Mouse (Mus musculus): ENCODE measurements around the gene Hap1.
A peak's percentile ranks its signal among the peaks of the same experiment; 100 is the strongest.
"Not testable (repeated sequence)": the region's sequence is repeated elsewhere in the genome, so short reads cannot be mapped to it uniquely, and the experiment has no call there.

Gene Hap1

DNA sequence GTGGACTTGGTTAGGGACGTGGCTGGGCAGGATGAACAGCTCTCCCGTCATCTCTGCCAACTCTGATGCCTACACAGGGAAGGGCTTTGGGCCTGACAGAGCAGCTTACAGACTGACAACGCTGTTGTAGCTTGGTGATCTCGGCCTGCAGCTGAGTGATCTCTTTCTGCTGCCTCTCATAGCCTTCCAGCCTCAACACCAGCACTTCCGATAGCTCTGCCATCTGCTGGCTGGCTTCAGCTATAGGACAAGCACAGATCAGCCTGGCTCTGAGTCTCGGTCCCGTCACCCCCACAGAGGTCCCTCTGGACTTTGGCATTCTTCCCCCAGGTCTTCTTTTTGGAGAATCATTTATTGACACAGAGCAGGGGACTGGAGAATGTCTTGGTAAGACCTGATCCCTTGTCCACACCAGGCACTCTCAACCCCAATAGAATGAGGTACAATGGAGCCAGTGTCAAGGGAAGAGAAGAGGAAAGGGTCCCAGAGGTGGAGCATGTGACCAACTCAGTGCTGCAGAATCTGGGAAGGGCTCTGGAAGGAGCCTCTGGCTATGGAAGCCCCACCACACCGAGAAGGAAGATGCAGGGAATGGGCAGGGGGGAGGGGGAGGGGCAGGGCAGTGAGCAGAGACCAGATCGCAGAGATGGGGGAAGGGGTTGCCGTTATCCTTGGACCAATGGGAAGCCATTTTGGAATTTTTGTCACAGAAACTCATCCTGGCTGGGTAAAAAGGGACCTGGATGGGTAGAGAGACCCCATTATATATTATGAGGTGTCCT is 3.7 kb downstream of the Hap1 start:
- DNase-seq, result peak; percentile 63

DNA sequence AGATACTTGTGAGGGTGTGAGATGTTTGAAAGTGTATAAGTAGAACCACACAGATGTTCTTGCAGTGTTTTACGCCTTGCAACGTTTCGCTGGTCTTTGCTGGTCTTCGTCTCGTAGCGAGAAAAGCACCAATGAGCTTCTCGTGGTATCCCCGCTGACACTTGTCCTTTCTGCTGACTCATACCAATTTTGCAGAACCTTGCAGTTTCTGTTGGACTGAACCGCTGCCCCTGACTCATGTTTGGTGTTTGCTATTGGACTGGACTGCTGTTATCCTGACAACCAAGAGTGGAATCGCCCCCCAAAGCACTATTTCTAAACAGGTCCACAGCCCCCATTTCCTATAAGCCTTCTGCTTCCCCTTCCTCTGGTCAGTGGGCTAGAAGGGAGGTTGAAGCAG is 11.7 kb downstream of the Hap1 start:
- no peak for DNase-seq

DNA sequence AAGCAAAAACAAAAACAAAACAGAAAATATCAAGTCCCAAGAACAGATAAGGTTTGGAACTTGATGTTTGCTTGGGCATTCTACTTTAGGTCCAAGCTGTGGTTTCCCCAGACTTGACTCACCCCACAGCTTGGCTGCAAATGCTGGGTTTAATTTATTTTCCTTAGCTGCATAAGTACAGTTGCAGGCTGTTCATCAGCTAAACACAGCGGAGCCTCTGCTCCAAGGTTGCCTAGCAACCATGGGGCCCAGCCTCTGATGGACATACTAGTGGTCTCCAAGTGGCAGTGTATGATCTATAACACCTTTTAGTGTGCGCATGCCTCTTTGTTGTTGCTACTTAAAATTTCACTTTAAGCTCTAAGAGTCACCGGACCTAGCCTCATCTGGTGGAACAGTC is 20.2 kb downstream of the Hap1 start:
- no peak for DNase-seq

DNA sequence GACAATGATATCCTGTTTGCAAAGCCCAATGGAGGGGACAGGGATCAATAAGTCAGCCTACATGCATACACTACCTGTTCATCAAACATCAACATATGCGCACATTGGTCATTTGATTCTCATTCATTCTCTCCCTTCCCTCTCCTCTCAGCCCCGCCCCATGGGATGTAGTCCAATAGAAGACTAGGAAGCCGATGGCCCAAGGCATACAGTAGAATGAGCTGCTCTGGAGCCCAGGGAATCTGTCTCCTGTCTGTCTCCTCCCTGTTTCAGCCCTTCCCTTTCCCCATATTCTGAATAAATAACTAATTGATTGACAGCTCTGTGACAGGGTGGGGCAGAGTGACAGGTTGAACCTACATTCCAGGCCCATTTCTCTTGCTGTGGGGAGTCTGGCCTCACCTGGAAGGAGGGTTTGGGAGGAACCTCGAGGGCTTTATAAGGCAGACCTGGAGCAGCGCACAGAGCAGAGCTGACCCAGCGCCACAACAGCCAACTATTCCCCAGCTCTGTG is 21.9 kb downstream of the Hap1 start, which contains the start of gene Gast:
TSS of gene Gast (plus strand) at position 464 of the 514 bp plus-strand sequence.
- DNase-seq, result no peak

DNA sequence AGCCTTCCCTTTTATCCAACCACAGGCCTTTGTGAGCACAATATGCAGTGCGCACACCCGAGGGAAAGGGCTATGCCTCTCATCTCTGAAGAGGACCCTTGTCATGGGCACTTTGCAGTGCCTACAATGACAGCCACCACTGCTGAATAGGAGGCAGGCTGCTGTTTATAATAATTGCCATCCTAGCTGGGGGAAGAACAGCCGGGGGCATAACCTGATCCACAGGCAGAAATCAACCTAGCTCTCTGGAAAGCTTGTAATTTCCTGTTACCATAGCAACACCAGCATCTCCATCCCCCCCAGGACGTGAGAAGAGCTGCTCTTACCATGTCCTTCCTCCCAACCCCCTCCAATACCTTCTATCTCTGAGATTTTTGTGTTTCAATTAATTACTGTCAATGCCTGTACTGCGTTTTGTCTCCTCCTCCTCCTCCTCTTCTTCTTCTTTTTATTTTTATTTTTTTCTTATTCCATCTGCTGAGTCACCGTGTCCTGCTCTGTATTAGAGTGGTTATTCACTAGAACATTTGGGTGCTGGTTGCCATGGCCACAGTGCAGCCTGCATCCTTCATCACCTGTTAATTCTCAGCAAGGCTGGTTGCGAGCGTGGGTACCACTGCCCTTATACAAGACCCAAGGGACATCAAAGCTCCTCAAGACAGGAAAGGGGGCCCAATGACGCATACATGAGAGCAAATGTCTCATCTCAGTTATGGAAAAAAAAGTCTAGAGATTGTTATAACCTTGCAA is 23.0 kb downstream of the Hap1 start:
- no peak for DNase-seq

DNA sequence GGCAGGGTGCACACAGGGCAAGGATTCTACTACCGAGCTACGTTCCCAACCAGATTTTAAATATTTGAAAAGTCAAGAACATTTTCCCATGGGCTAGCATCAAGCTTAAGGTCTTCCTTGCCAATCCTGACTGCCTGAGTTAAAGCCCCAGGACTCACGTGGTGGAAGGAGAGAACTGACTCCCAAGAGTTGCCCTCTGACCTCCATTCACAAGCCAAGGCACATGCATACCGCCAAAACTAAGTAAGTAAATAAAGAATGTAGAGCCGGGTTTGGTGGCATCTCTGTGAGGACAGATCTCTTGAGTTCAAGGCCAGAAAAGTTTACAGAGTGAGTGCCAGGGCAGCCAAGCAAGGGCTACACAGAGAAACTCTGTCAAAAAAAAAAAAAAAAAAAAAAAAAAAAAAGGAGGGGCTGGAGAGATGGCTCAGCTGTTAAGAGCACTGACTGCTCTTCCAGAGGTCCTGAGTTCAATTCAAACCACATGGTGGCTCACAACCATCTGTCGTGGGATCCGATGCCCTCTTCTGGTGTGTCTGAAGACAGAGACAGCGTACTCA is 25.0 kb downstream of the Hap1 start:
- DNase-seq, result not testable (repeated sequence)

DNA sequence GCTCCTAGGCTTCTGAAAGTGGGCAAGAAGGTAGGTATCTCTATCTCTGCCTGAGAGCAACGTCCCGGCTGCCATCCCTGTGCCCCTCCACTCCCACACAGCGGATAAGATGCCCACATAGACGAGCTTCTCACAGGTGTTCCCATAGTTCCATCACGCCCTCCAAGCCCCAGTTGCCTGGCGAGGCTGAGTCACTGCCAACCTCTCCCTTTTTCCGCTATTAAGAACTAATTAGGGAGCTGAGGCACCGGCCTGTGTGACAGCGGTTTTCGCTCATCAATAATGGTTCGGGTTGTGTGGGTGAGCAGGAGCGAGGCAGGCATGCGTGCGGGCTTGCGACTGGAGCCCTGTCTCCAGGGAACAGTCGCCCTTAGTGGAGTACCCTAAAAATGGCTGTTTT is 25.7 kb downstream of the Hap1 start:
- no peak for DNase-seq

DNA sequence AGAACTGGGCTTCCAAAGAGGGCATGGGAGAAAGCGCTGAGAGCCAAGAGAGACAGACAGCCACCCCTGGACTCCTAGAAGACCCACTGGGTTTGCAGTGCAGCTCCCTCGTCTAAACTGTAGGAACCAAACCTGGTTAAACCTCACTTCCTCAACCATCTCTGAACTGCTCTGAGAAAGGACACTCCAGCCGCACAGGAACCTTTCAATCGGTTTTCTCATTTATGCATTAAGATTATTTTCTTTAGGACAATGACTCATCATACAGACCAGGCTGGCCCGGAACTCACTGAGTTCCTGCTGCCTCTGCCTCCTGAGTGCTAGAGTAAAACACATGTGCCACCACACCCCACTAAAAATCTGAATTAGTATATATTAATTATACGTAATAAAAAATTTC is 28.2 kb downstream of the Hap1 start:
- no peak for DNase-seq

DNA sequence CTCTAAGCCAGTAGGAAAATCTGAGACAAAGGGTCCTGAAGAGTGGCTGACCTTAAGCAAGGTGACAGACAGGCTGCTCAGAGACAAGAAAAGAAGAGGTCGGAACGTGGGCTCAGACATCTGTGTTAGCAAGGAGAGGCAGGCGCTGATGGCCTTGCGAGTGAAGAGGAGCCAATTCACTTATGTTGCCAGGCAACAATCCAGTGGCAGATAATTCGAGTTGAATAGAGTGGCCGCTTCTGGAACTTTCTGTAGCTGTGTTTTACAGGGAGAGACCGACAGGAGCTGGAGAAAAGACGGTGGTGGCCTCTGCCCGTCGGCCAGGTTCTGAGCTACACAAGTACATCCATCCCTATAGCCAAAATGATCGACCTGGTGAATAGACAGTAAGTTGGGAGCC is 28.6 kb downstream of the Hap1 start:
- DNase-seq, result no peak

DNA sequence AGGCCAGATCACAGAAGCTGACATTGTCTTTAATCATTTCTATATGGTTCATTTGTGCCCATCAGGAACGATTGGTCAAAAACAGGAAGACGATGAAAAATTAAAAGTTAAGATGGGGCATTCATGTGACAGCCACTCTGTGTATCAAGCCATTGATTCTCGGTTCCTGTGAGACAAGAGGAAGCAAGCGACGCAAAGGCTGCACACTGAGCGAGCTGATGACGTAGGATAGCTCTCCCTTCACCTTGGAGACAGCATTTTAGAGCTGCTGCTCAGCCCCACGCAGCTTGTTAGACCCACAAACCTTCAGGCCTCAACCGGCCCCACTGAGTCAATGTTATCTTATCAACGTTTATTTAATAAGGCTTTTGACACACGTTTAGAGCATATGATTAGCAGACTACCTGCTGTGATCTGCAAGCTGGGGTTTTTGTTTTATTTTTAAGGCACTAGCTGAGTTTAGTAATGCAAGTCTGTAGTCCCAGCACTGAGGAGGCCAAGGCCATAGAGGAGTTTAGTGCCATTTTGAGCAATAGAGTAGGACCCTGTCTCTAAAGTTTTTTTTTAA is 30.8 kb downstream of the Hap1 start:
- no peak for DNase-seq

DNA sequence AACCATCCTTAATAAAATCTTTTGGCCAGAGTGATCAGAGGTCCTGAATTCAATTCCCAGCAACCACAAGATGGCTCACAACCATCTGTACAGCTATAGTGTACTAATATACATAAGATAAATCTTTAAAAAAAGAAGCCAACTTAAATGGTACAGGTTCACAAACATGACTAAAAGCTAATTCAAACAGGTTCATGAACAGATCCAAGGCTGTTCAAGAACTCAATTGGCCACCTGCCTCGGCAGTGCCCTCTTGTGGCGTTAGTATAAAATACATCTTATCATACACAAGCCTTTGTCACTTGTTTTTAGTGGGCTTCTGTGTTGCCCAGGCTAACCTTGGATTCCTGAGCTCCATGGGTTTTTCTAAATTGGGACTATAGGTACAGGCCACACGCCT is 32.4 kb downstream of the Hap1 start:
- peak; percentile 80 for DNase-seq

DNA sequence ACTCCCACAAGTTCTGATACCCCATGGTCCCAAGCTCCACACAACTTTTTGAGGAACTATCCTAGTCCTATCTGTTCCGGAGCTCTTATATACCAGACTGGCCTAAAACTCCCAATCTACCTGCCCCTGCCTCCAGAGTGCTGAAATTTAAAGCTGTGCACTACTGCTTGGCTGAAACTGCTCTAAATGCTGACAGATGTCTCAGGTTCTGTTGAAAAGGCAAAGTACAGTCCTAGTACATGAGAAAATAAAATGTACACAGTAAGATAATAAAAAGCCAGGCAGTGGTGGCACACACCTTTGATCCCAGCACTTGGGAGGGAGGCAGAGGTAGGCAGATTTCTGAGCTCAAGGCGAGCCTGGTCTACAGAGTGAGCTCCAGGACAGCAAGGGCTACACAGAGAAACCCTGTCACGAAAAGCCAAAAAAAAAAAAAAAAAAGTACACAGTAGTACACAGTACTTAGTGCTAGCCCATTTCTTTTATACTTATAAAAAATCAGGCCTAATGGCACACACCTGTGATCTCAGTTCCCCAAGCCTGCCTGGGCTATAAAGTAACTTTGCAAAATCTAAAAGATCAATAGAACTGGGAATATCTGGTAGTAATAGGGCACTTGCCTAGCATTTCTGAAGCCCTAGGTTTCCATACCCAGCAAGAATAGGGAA is 33.2 kb downstream of the Hap1 start:
- DNase-seq, result no peak

DNA sequence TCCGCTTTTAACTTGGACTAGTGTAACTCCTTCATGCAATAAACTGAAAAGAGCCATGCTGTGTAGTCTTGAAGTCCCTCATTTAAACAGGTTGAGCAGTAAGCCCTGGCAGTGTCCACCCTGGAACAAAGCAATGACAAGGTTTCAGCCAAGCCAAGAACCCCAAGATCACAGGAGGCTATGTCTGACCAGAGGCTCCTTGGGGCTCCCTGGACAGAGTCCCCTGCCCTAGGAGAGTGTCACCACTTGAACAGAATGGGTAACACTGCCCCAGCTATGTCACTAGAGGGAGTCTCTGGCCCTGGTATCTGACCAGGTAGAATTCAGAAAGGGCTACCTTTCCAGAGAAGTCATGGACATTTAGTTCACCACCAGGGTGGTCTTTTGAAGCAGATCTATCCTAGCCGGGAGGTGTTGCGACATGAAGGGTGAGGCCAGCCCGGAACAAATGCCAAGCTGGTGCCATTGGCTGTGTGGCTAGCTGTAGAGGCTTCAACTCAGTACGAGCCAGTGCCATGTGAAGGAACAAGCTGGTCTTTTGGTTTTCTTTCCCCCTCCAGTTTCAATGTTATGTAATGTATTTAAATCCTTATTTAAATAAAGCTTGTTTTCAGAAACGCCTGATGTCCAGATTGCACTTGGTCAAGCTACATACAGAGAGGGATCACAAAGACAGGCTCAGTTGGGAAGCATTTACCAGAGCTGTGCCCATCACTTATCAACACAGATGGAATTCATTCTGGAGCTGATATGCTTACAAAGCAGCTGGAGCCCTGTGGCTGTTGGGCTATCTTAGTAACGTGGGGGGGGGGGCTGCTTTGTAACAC is 34.2 kb downstream of the Hap1 start:
- not testable (repeated sequence) for DNase-seq

DNA sequence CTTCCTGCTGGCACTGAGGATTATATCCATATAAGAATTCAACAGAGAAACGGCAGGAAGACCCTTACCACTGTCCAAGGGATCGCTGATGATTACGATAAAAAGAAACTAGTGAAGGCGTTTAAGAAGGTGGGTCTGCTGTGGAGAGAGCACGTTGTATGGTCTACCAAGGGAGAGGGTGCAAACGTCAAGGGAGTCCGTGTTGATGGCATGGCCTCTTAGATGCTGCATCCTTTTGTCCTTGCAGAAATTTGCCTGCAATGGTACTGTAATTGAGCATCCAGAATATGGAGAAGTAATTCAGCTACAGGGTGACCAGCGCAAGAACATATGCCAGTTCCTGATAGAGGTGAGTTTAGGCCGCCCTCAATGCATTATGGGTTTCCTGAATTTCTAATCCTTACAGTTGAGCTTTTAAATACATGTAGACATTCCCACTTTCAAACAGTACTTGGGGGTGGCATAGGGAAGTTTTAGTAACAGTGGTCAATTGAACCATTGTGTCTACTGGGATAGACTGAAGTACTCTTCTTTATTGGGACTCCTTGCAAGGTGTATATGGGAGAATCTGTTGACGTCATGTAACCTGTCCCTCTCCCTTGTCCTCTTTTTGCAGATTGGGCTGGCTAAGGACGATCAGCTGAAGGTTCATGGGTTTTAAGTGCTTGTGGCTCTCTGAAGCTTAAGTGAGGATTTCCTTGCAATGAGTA is 35.1 kb downstream of the Hap1 start:
- DNase-seq, result not testable (repeated sequence)

DNA sequence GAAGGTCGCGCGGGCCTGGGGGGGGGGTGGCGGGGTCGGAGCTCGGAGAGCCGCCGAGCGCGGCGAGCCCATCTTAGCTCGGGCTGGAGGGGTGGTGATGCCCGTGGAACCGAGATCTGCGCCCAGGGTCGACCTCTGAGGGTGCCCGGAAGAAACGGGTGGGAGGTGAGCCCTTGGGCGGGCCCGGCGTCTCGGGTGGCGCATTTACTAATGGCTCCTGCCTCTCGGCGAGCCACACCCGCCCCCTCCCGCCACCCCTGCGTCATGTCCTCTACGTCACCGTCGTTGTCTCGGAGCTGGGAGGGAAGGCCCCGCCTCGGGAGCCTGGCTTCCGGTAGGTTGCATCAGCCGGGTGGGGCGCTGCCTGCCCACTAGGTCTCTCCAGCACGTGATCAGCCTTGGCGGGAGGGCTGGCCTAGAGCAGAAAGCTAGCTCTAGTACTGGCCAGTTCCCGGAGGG is 35.7 kb downstream of the Hap1 start:
- peak; percentile 95 for DNase-seq

DNA sequence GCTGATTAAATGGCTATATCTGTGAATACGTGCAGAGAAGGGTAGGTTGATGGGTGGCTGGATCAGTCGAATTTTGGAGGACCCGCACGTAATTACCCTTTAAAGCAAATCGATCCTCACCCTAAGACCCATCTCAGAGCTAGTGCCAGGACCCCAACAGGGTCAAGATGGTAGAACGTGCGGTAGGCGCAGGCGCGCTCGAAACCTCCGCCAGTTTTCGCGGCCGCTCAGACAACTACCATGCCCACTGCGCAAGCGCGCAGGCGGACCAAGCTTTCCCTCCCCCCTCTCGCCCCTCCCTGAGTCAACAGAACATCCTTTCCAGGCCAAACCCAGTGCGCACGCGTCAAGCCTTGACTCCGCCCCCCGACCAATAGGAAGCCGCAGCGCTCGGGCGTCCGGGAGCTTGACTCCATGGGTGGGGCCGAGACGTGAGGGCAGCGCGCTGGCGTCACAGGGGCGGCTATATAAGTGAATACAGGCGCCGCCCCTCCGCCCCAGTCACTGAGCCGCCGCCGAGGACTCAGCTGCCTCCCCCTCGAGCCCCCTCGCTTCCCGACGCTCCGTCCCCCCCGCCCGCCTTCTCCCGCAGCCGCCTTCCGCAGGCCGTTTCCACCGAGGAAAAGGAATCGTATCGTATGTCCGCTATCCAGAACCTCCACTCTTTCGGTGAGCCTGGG is 36.3 kb downstream of the Hap1 start, which contains the start of gene Eif1:
TSS of gene Eif1 (plus strand) at position 394 of the 680 bp plus-strand sequence.
- peak; percentile 100 for DNase-seq

DNA sequence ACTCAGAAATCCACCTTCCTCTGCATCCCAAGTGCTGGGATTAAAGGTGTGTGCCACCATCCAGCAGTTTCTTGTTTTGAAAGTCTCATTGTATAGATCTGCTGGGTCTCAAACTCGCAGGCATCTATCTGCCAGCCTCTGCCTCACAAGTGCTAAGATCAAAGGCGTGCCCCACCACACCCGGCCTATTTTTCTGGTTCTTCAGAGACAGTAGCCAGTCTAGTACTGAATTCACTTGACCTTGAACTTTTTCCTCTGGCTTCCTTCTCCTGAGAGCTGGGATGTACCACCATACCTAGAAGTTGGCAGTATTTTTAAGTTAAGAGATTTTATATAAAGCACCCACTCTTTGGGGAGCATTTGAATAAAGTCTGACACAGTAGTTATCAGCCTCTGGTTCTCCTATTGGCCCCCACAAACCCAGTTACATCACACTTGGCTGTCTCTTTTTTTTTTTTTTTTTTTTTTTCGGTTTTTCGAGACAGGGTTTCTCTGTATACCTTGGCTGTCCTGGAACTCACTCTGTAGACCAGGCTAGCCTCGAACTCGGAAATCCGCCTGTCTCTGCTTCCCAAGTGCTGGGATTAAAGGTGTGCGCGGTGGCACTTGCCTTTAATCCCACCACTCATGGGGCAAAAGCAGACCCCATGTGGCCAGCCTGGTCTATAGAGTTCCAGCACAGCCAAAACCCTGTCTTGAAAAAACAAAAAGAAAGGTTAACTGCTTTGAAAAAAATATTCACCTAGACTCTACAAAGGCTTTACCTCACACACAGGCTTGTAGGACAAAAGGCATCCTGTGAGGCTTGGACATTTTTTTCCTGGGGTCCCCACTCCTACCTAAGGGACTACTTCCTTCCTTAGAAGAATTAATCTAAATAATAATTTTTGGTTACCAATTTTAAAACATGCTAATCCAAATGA is 37.1 kb downstream of the Hap1 start:
- DNase-seq, result peak; percentile 32

DNA sequence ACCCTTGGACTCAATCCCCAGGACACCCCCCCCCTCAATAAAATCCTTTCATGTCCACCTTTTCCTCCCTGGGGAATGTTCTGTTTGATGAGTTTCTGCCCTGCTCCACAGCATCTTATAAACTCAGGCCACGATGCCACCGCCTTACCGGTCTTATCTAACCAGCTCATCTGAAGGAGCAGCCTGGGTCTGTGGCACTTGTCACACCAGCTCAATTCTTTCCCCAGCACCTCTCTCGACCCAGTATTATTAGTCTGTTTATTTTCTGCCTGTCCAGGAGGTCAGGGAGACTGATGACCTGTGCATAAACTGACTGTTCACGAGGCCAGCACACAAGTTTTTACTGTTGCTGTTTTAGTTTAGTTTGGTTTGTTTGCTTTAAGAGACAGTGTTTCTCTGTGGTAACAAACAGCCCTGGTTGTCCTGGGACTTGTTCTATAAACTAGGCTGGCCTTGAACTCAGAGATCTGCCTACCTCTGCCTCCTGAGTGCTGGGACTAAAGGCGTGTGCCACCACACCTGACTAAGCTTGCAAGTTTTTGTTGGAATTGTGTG is 38.0 kb downstream of the Hap1 start:
- DNase-seq, result no peak

DNA sequence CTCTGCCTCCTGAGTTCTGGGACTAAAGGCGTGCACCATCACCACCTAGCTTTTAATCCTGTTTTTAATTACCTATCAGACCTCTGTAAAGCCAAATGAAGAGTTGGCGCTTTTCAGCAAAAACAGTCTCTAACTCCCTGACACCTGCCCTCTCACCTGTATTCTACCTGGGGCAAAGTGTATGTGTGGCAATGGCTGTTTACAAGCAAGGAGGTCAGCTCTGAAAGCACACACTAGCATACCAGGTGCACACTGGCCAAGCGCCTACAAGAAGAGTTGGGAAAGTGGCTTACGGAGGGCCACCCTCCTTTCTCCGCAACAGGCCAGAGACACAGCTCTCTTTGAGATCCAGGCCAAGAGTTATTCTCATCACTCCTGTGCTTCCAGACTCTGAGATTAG is 40.5 kb downstream of the Hap1 start:
- no peak for DNase-seq

Measured in thymus, postnatal 4 days (tissue).